Comparison of ENCODE assay signal across 18 mouse cellular contexts in the genomic region with DNA sequence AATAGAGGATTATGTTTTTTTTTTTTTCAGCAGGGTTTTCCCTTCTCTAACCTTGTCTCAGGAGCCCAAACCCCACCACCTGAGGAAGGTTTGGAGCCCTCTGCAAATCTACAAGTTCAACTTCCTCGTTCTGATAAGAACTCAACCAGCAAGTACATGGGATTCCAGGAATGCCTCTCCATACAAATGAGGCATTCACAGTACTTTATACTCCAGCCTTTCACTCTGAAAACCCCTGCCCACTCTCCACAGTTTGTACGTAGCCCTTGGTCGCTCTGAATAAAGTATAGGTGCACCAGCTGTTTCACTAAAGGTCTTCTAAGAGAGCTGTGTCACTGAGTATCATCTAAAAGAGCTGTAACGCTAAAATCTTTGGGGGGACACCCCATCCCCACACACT.
"Had no signal": no experiment of that assay in that cellular context is flagged by ENCODE, and none has a peak within 500 bp of the region (broad histone marks: within the 10 kb centered on the region; RNA-seq: fewer than 3 reads in every experiment).

No protein-coding gene starts in this region.

- H3K4me1 ChIP-seq: limb, embryonic 12.5 days; neural tube, embryonic 12.5 days; stomach, embryonic 15.5 days had no signal

- DNase-seq: kidney, adult 2 months; kidney, postnatal 14 days; kidney, postnatal 4 days; left cerebral cortex, postnatal 4 days; liver, postnatal 0 days; midbrain, embryonic 14.5 days; retina, postnatal 1 day; right cerebral cortex, postnatal 25 days; spleen, adult 18-20 months; thymus, postnatal 25 days had no signal

- ATAC-seq: intestine, postnatal 0 days; liver, postnatal 0 days had no signal

- H3K9ac ChIP-seq: limb, embryonic 12.5 days; limb, embryonic 15.5 days; liver, embryonic 14.5 days; liver, postnatal 0 days; neural tube, embryonic 12.5 days; stomach, embryonic 15.5 days had no signal

- H3K9me3 ChIP-seq: limb, embryonic 12.5 days; limb, embryonic 15.5 days; neural tube, embryonic 12.5 days; stomach, embryonic 15.5 days had no signal

- H3K27ac ChIP-seq: limb, embryonic 12.5 days; limb, embryonic 15.5 days; liver, embryonic 14.5 days; macrophage; neural tube, embryonic 12.5 days; stomach, embryonic 15.5 days had no signal

- H3K4me2 ChIP-seq: limb, embryonic 12.5 days; limb, embryonic 15.5 days; liver, embryonic 11.5 days; neural tube, embryonic 12.5 days; stomach, embryonic 15.5 days had no signal

- H3K36me3 ChIP-seq: limb, embryonic 12.5 days; limb, embryonic 15.5 days; neural tube, embryonic 12.5 days; stomach, embryonic 15.5 days had no signal

- H3K4me3 ChIP-seq: limb, embryonic 12.5 days; limb, embryonic 15.5 days; neural tube, embryonic 12.5 days; stomach, embryonic 15.5 days had no signal

- H3K27me3 ChIP-seq: limb, embryonic 12.5 days; limb, embryonic 15.5 days; neural tube, embryonic 12.5 days; stomach, embryonic 15.5 days had no signal
